Mouse (Mus musculus) retina, postnatal 1 day (tissue): ENCODE measurements at regions not wholly inside any gene's neighbourhood (a gene's known extent, or its start where the extent isn't known, plus 50 kb on each side); places are given as distances from the start of the nearest gene placed in this dataset.

Experiments
- DNase-seq: peaks from one replicate; pipeline ENCODE4 v3.0.0-alpha.2; 2012

DNA sequence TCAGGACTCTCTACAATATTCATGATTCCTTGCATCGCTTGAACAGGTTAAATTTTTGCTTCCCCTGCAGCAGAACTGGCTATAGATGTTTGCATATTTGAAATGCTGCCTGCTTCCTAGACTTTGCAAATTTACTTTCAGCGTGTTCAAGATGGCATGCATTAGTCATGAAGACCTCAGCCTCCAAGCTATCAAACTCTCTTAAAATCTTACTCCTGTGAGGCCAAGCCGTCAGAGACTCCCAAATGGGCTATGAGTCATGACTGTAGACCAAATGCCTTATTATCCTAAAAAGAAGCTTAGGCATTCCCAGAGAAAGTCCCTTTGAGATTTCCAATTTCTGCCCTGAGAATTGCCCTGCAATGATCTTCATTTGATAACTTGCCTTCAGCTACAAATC, 874.7 kb upstream of the Pom121l12 start:
- peak; percentile 10 for DNase-seq

DNA sequence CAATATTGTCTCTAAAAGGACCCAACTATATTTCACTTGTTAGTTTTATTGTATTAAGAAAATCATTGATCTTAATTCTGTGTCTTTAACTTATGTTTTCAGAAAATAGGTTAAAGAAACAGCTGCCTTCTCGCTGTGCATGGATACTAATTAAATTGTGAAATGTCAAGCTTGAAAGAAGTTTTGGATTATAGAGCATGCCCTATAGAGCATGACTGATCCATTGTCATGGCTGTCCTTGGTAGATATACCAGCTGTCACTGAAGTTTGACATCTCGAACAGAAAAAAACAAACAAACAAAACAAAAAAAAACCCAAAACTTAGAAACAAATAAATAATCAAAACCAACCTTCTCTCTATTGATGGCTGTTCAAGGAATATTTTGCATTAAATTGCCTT, 828.0 kb upstream of the Pom121l12 start:
- DNase-seq, result no peak
